Mouse (Mus musculus) megakaryocyte, embryonic 14.5 days (primary cell): ENCODE measurements around the gene Urb2.

Experiments
- FLI1 ChIP-seq: IDR thresholded peaks from 2 replicates; pipeline ENCODE4 v1.6.1; 2012; ENCODE audit warnings: low read length, inconsistent platforms, mixed read lengths
- GATA1 ChIP-seq: IDR thresholded peaks from 3 replicates; pipeline ENCODE4 v1.6.1; 2012; ENCODE audit warnings: mixed read lengths, low read length, inconsistent platforms, borderline replicate concordance

- TF ChIP-seq GATA1 = no peak
- TF ChIP-seq FLI1 = no peak
Measured at GRCm38 (mm10) chr8:124075977-124076376, 54.7 kb downstream of the Urb2 start.
